Mouse (Mus musculus): ENCODE results near the gene Tiparp. TPM values are rescaled to one million over a fixed set of nuclear protein-coding genes. Genes with fewer than 3 reads are reported as not detected.

Gene Tiparp
- polyA plus RNA-seq, 1 experiment: 6.6 TPM

DNA sequence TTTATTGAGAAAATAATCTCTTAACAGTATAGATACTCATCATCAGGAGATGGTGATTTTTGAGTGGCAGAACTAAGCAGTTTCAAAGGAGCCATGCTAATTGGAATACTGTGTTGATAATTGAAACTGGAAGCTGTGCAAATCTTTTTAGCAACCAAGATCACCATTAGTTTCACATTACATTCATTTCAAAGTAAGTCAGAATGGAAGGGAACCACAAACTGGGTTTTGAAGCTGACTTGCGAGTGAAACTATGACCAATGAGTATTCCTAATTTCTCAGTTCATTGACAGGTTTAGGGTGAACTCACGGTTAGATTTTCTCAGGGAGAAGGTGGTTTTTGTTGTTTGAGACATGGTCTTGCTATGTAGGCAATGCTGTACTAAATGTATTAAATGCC lies 6.3 kb downstream of the Tiparp start:
- 71% methylated on average over 2 of the region's 2 CpGs for WGBS
- Histone ChIP-seq H3K4me1 (ENCODE audit: control insufficient read depth, insufficient read depth, low read length) (no peaks in the 10 kb centered on the region), H3K27ac (ENCODE audit: control insufficient read depth, insufficient read depth, low read depth, low read length, poor library complexity) (no peak overlapping the region), H3K4me3 (replicated peaks; ENCODE audit: control insufficient read depth, low read depth, low read length) (no peak overlapping the region)
- no peak for TF ChIP-seq CTCF (IDR thresholded peaks at IDR 0.05; ENCODE audit: control insufficient read depth, insufficient read depth, low read length)
- no peak for TF ChIP-seq POLR2A (IDR thresholded peaks at IDR 0.05; ENCODE audit: borderline replicate concordance, control insufficient read depth, low read depth, low read length)

DNA sequence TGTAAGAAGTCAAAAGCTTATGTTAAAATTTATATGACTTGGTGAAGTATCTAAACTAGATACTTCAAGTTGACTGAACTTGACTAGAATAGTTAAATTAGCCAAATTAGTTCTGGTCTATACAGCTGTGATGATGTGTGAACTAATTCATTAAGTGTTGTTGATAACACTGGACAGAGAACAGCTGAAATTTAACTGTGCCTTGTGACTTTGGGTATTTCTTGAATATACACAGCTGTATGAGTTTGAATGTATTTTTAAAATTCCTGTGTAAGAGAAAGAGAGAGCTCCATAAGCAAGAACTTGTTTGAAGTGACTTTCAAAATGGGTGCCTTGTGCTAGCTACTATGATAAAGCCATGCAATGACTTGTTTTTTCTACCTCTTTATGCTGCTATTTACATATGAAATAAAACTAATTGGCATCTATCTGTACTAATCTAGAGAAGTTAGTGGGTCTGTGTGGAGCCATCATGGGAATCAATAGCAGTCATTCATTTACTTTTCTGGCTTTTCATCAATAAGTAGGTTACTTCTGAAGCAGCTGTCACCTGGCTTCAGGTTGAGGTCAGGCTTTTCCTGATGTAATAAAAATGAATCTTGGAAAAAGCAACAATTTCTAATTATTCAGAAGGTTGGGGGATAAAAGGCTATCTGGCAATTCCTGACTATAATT lies 7.0 kb downstream of the Tiparp start:
- no peak overlapping the region for H3K4me3 ChIP-seq (replicated peaks; ENCODE audit: control insufficient read depth, low read depth, low read length)
- TF ChIP-seq CTCF (IDR thresholded peaks at IDR 0.05; ENCODE audit: control insufficient read depth, insufficient read depth, low read length): no peak
- no peak for TF ChIP-seq POLR2A (IDR thresholded peaks at IDR 0.05; ENCODE audit: borderline replicate concordance, control insufficient read depth, low read depth, low read length)
- no peak overlapping the region for H3K27ac ChIP-seq (ENCODE audit: control insufficient read depth, insufficient read depth, low read depth, low read length, poor library complexity)
- H3K4me1 ChIP-seq (ENCODE audit: control insufficient read depth, insufficient read depth, low read length): no peaks in the 10 kb centered on the region

- 77% methylated on average over 1 of the region's 1 CpGs for WGBS
- Histone ChIP-seq H3K4me1 (ENCODE audit: control insufficient read depth, insufficient read depth, low read length) (no peaks in the 10 kb centered on the region), H3K27ac (ENCODE audit: control insufficient read depth, insufficient read depth, low read depth, low read length, poor library complexity) (no peak overlapping the region), H3K4me3 (replicated peaks; ENCODE audit: control insufficient read depth, low read depth, low read length) (no peak overlapping the region)
- no peak for TF ChIP-seq CTCF (IDR thresholded peaks at IDR 0.05; ENCODE audit: control insufficient read depth, insufficient read depth, low read length)
- no peak for TF ChIP-seq POLR2A (IDR thresholded peaks at IDR 0.05; ENCODE audit: borderline replicate concordance, control insufficient read depth, low read depth, low read length)
Measured at GRCm38 (mm10) chr3:65537288-65537687, 9.1 kb downstream of the Tiparp start.

DNA sequence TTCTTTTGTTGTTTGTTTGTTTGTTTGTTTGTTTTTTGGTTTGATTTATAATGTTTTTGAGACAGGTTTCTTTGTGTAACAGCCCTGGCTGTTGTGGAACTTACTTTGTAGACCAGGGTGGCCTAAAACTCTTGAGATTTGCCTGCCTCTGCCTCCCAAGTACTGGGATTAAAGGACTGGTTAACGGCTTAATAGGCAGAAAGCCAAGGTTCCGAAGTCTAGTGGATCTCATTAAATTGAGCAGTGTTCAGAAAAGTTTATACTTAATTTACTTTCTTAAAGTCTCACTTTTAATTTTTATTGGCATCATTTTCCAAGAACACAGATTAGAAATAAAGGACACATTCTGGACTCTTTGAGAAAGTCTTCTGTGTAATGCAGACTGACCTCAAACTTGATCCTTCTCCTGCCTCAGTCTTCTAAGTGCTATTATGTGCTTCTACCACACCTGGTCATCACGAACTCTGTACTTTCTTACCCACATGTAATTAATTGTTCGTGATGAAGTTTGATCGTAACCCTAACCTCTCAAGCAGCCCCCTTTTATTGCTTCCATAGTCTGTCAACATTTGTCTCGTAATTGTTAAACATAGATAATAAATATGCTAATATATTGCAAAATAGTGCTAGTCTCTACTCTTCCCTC lies 12.8 kb downstream of the Tiparp start:
- no peak overlapping the region for H3K27ac ChIP-seq (ENCODE audit: control insufficient read depth, insufficient read depth, low read depth, low read length, poor library complexity)
- 88% methylated on average over 6 of the region's 6 CpGs for WGBS
- TF ChIP-seq POLR2A (IDR thresholded peaks at IDR 0.05; ENCODE audit: borderline replicate concordance, control insufficient read depth, low read depth, low read length): no peak
- no peak for TF ChIP-seq CTCF (IDR thresholded peaks at IDR 0.05; ENCODE audit: control insufficient read depth, insufficient read depth, low read length)
- H3K4me3 ChIP-seq (replicated peaks; ENCODE audit: control insufficient read depth, low read depth, low read length): no peak overlapping the region
- H3K4me1 ChIP-seq (ENCODE audit: control insufficient read depth, insufficient read depth, low read length): no peaks in the 10 kb centered on the region

- no peak for TF ChIP-seq POLR2A (IDR thresholded peaks at IDR 0.05; ENCODE audit: borderline replicate concordance, control insufficient read depth, low read depth, low read length)
- TF ChIP-seq CTCF (IDR thresholded peaks at IDR 0.05; ENCODE audit: control insufficient read depth, insufficient read depth, low read length): no peak
- Histone ChIP-seq H3K4me3 (replicated peaks; ENCODE audit: control insufficient read depth, low read depth, low read length) (no peak overlapping the region), H3K27ac (ENCODE audit: control insufficient read depth, insufficient read depth, low read depth, low read length, poor library complexity) (no peak overlapping the region), H3K4me1 (ENCODE audit: control insufficient read depth, insufficient read depth, low read length) (no peaks in the 10 kb centered on the region)
- WGBS: 54% methylated on average over 4 of the region's 4 CpGs
Measured at GRCm38 (mm10) chr3:65541552-65541935, 13.3 kb downstream of the Tiparp start.

- H3K4me3 ChIP-seq (replicated peaks; ENCODE audit: control insufficient read depth, low read depth, low read length): no peak overlapping the region
- no peaks in the 10 kb centered on the region for H3K4me1 ChIP-seq (ENCODE audit: control insufficient read depth, insufficient read depth, low read length)
- 33% methylated on average over 6 of the region's 6 CpGs for WGBS
- H3K27ac ChIP-seq (ENCODE audit: control insufficient read depth, insufficient read depth, low read depth, low read length, poor library complexity): no peak overlapping the region
- TF ChIP-seq POLR2A (IDR thresholded peaks at IDR 0.05; ENCODE audit: borderline replicate concordance, control insufficient read depth, low read depth, low read length): no peak
Measured at GRCm38 (mm10) chr3:65549785-65550184, 21.6 kb downstream of the Tiparp start.

- H3K27ac ChIP-seq (ENCODE audit: control insufficient read depth, insufficient read depth, low read depth, low read length, poor library complexity): no peak overlapping the region
- TF ChIP-seq CTCF (IDR thresholded peaks at IDR 0.05; ENCODE audit: control insufficient read depth, insufficient read depth, low read length) (no peak), POLR2A (IDR thresholded peaks at IDR 0.05; ENCODE audit: borderline replicate concordance, control insufficient read depth, low read depth, low read length) (no peak)
- WGBS: 71% methylated on average over 5 of the region's 5 CpGs
- no peaks in the 10 kb centered on the region for H3K4me1 ChIP-seq (ENCODE audit: control insufficient read depth, insufficient read depth, low read length)
- H3K4me3 ChIP-seq (replicated peaks; ENCODE audit: control insufficient read depth, low read depth, low read length): no peak overlapping the region
Measured at GRCm38 (mm10) chr3:65551065-65551464, 22.9 kb downstream of the Tiparp start.

DNA sequence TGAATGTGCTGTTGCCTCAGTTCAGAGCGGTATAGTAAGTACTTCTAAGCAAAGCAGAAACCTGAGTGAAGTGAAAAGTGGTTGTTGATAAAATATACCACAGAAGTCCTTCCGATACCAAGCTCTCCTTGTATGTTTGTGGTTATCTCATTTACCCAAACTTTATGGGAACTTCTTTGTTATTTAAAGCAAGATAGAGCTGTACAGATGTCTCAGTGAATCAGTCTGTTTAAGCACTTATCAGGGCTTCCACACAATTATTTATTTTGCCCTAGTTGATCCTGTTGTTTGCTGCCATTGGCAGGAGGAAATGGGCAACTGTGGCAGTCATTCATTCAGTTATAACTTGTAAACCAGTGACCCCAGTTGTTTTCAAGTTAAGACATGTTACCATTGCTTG lies 26.4 kb downstream of the Tiparp start:
- no peak overlapping the region for H3K27ac ChIP-seq (ENCODE audit: control insufficient read depth, insufficient read depth, low read depth, low read length, poor library complexity)
- no peaks in the 10 kb centered on the region for H3K4me1 ChIP-seq (ENCODE audit: control insufficient read depth, insufficient read depth, low read length)
- TF ChIP-seq POLR2A (IDR thresholded peaks at IDR 0.05; ENCODE audit: borderline replicate concordance, control insufficient read depth, low read depth, low read length): no peak
- TF ChIP-seq CTCF (IDR thresholded peaks at IDR 0.05; ENCODE audit: control insufficient read depth, insufficient read depth, low read length): no peak
- WGBS: 66% methylated on average over 2 of the region's 2 CpGs
- no peak overlapping the region for H3K4me3 ChIP-seq (replicated peaks; ENCODE audit: control insufficient read depth, low read depth, low read length)
